Mouse (Mus musculus) urinary bladder, postnatal 36 days (tissue): ENCODE data around the gene Fchsd2.

ENCODE experiments used
- DNase-seq, 2 experiments: peaks; one replicate each; pipeline ENCODE4 v3.0.0; 2022; ENCODE audit warnings: low spot score in 2 of 2, mixed read lengths in 1 of 2

The Fchsd2 gene

DNA sequence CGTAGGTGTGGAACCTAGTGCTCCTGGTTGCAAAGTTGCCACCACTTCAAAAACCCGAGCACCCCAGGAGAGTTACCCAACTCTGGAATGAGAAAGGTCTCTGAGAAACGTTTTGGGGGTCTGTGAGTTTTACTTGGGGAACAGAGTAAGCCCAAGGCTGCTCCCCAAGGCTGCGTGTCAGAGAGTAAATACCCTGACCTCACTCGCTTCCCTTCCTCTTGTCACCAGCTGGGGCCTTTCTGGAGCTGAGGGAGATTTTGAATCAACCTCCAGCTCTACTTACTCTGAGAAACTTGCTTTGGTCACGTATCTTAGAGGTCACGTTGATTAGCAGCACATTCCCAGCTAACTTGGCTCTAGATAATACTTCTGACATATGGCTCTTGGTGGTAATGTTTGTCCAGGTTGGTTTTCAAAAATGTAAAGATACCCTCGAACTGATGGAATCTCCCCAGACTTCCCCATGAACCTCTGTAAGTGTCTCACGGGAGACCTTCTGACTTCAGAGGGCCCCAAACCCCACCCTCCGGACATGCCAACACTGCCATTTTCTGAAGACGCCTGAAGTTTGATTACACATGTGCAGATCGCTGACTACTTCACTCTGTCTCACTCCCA, 20.4 kb upstream of the Fchsd2 start:
- no peak for DNase-seq

DNA sequence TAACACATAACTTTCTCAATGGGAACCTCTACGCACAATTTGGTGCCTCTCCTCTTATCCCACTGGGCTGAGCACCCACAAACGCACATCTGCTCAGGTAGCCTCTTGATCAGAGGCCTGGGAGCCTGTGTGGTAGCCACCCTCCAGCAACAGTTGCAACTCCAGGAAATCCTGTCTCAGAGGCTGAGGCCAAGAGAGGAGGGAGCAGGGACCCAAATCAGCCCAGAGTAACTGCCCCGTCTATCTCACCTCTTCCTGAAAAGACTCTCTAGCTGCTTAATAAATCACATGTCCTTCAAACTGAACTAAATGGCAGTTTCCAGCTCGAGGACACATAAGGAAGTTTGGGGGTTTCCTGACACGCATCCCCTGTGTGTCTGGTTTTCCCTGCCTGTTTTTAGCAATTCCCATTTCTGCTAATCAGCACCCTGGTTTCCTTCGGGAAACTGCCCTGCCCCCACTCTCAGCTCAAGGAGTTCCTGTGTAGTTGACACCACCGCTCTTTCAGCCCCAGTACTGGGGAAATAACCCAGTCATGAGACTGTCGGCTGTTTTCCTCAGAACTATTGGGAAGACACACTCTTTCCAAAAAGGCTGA, 18.4 kb upstream of the Fchsd2 start:
- no peak for DNase-seq

DNA sequence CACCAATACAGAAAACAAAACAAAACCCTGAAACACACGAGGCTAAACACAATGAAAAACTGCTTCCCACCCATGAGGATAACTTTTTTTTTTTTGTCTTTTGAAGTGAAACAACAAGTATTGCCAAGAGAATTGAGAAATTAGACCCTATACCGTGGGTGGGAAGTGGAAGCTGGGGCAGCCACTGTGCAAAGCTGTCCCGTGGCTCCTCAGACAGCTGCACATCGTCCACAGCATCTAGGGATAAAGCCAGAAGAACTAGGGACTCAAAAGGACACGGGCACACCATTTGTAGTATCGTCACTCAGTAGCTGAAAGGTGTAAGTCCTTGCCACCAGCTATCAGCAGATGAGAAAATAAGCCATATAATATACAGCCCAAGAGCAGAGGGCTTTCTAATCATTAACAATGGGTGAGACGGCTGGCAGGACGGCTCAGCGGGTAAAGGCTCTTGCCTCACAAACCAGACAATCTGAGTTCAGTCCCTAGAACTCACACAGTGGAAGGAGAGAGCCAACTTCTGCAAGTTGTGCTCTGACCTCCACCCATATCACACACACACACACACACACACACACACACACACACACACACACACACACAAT, 9.0 kb upstream of the Fchsd2 start:
- no peak for DNase-seq

DNA sequence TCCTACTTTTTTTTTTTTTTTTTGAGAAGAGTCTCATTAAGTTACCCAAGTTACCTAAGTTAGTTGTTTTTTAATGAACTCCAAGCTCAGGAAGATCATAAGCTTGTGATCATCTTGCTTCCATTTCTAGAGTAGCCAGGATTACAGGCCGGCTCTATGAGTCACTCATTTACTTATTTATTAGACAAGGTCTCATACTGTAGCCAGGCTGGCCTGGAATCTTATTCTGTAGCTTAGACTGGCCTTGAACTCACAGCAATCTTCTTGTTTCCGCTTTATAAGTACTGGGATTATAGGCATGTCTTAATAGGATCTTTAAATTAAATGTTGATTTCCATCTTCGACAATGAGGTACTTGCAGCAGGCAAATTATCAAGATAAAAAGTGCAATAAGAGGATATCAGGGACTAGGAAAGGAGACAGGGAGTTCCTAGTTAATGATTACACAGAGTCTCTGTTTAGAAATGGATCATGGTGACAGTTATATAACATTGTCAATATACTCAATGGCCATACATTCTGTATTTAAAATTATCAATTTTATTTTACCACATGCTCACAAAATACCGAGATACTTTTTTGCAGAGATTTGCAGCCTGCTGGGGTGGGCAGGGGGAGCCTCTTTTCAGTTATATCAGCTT, 7.7 kb upstream of the Fchsd2 start:
- no peak for DNase-seq

DNA sequence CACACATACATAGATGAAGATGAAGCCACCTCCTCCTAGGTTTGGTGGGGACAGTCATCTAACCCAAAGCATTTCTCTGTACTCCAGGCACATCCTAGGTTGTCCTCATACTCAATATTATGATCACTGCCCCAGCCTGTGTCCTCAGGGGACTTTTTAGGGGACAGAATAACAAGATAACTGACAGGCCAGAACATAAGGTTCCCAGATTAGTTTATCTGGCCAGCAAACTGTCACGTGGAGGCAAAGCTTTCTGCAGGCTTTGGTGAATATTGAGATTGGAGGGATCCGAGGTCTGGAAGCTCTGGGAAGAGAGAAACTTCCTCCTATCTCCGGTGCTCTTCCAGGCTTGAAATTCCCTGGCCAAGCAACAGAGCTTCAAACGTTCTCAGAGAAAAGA, 6.9 kb upstream of the Fchsd2 start:
- DNase-seq = no peak

DNA sequence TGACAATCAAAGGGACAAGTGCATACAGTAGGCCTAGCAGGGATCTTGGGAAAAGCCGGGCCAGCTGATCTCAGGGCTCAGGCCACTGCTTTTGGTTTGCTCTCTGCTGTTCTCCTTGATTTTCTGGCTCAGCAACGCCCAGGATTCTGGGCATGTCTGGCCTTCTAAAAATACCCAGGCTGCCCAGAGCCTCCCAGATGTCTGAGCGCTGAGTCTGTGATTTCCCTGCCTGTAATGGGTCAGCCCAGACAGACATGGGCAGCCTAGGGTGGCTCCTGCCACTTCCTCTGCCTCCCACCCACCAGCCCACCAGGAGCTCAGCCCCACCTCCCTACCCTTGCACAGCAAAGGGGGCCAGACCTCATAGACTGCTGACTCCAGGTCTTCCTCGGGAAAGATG, 4.0 kb upstream of the Fchsd2 start:
- DNase-seq = no peak

DNA sequence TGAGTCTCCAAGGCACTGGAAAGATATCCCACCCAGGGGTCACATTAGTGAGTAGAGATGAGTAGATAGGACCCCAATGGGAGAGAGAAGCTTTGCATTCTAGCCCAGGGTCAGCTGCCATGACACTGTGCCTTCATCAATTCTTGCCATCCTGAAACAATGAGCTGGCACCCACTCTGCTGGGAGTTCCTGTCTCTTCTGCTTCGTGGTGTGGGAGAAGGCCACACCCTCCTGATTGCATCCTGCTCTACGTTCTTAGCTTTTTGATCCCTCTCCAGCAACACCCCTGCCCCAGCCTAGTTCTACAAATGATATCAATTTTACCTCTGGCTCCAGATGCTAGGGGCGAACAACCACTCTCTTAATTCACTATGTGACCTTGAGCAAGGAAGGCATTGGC, 3.4 kb upstream of the Fchsd2 start:
- no peak for DNase-seq

DNA sequence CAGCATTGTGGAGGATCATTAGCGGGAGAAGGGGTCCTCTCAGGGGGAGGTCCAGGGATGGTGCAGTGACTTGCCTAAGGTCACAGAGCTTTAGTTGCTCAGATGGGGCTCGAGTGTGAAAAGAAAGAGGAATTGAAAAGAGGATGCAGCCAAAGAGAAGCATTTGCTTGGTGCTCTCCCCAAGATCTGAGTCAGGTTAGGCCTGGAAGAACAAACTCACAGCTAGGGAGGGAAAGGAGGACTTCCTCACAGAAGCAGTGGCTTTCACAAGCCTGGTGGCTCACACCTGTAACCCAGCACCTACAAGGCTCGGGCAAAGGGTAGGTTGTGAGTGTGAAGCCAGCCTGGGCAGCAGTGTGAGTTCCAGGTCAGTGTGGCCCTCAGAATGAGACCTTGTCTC, 568 bp downstream of the Fchsd2 start:
- DNase-seq = no peak

DNA sequence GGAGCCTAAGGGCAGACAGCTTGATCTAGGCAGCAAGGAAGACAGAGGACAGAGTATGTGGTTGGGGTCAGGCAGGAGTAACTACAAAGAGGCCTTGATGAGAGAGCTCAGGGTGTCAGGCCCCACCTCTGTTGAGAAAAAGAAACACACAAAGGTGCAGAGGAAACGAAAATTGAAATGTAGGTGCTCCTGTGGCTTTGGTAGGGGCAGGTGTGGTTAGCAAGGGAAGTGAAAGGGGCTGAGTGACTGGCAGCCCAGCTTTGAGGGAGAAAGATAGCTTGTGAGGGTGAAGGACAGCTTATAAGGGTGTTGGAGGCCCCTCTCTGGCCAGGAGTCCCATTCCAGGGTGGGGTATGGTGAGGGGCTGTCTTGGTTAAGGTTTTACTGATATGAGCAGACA, 2.1 kb downstream of the Fchsd2 start:
- no peak for DNase-seq

DNA sequence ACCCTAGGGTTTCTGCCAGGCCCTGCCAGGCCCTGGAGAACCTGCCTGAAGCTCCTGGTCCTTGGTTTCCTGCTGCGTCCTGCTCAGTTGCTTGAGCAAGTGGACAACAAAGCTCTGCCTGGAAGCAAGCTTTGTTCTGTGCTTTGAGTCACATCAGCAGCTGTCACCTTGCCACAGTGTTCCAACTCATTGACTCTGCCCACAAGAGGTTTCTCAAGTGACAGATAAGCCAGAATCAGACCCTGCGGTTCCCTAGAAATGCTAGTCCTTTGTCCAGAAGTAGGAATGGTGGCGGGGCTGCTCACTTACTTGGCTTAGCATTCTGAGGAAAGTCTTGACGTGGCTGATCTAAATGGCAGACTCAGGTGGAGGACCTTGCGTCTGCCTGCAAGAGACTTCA, 2.9 kb downstream of the Fchsd2 start:
- no peak for DNase-seq

DNA sequence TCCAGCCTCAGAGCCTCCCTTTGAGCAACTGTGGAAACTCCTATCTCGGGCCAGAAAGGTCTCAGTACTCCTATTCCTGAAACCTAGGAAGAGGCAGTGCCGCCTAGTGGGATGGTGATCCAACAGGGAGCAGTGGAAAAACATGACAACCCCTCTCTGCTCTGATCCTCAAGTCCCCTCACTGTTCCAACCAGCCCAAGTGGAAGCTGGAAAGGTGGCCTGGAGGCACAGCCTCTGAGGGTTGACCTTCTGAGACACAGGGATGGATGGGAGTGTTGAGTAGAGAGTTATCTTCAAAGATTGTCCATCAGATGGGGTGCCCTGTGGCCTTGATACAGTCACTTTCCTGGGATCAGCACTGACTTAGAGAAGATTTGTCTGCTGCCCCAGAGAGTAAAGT, 3.9 kb downstream of the Fchsd2 start:
- DNase-seq = no peak

DNA sequence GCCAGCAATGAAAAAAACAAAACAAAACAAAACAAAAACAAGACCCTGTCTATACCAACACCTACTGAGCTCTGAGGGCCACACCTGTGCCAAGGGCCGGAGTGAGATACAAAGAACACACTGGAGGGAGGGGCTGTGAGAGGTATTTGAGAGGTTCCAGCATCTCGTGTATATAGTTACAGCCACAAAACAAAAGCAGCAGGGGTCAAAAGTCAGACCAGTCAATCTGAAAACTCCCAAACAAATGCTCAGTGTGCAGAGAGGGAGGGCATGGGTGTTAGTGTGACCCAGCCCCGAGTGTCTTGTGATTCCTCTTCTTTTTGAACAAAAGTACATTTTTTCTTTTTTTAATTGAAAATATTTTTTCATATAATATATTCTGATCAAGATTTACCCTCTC, 4.4 kb downstream of the Fchsd2 start:
- DNase-seq = no peak

DNA sequence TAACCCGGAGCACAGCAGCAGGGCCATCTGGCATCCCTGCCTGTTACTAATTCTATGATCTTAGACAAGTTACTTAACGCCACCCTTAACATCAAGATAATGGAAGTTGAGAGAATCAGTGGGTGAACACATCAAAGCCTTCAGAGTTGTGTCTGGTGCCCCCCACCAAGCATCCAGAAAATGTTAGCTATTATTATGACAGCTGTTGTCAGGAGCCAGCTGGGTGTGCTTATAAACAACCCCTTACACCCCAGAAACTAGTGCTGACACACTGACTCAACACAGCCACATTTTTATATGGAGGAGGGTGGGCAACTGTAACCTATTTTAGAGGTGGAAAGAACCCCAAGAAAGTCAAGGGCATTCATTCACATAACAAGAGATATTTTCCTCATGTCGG, 7.3 kb downstream of the Fchsd2 start:
- no peak for DNase-seq

DNA sequence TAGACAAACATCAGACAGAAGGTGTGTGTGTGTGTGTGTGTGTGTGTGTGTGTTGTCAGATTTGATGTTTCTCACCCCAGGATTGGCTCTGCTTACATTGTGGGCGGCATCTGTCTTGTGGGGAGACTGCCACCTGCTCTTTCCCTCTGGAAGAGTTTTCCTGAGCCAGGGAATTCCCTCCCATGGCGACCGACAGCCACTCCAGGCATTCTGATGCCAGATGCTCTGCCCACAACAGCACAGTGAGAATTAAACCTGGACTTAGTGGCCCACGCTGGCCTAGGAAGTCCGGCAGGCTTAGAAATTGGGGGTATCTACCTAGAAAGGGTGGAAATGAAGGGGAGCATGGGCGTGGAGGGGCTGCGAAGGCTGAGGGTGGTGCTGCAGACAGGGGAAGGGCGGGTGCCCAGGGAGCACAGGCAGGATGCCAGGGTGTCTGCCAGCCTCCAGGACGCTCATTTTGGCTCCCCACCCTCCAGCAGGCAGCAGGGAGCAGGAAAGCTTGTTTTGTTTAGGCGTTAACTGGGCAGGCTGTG, 8.6 kb downstream of the Fchsd2 start:
- no peak for DNase-seq

DNA sequence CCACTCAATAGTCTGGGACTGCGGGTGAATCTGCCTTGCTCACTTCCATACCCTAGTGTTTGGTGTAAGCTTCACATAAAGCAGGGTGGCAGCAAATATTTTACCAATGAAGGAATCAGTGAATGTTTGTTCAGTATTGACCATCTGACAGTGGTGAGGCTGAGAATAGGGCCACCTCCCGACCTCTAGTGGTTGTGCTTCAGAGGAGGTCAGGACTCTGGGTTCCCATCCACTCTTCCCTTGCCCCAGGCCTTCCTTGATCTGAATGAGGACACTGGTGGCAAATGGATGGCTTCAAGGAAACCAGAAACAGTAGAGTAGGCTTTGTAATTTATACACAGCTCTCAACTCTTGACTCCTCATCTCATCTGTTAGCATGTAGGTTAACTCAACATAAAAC, 14.0 kb downstream of the Fchsd2 start:
- DNase-seq = no peak

DNA sequence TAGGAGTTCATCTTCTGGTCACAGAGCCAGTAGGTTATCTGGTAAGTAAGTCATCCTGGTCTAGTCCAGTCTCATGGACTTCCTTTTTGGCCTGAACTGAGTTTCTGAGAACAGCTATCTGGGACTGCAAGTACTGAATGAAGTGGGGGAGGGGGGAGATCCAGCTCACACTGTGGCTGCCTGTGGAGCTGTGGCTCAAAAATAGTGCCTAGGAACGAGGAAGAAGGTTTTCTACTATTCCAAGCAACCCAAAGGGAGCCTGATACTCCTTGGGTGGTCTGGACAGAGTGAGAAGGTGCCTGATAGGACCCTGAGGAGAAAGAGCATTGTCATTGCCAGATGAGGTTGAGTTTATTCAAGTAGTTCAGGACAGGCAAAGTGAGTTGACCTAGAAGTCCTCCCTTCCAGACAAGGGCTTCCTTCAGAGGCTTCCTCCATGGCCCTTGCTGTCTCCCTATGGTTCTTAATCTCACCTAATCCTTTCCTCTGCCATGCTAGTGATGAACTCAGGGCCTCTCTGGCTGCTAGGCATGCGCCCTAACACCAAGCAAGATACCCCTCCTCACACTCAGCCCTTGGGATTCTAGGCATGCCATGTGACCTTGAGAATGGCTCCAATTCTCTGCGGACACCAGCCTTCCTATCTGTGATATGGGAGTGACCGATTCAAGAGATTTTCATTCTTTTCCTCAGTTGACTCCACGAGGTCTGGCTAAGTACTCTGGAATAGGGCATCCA, 14.6 kb downstream of the Fchsd2 start:
- no peak for DNase-seq

DNA sequence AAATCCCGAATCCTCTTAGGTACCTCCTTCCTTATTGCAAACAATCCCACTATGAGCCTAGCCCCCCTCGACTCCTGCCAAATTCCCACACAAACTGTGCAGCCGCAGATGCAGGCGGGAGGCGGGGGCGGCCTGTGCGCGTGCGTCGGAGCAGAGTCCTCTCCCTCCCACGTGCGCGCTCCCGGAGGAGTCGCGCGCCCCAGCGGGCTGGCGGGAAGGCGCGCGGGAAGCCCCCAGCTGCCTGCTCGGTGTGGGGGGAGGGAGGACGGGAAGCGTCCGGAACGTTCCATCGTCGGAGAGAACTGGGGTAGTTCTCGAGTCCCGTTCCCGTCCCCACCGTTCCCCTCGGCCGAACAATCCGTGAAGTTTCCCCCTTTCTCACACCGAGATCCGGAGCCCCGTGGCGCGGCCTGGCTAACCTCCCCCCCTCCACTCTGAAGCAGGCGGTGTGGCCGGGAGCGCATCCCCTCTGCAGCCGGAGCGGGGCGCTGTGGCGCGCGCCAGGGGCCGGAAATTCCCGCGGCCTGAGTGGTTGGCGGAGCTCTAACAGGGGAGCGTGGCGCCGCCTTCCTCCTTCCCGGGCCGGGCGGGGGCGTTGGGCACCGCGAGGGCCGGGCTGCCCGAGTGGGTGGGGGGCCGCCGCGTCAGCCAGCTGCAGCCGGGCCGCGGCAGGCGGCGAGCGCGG, 15.4 kb downstream of the Fchsd2 start:
- DNase-seq = peak; percentile 97

DNA sequence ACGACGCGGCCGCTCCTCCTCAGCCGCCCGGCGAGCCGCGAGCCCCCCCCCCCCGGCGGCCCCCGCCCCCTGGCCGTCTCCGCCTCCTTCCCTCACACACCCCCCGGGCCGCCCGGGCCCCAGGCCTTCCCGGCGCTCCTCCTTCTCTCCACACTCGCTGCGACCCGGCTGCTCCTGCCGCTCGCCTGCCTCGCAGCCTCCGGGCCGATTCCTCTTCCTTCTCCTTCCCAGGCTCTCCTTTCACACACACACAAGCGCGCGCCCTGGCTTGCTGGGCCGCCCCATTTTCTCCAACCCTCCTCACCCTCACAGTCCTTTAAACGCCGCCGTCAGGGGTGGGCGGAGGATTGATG, 16.0 kb downstream of the Fchsd2 start:
- peak; percentile 70 to 80 for DNase-seq

DNA sequence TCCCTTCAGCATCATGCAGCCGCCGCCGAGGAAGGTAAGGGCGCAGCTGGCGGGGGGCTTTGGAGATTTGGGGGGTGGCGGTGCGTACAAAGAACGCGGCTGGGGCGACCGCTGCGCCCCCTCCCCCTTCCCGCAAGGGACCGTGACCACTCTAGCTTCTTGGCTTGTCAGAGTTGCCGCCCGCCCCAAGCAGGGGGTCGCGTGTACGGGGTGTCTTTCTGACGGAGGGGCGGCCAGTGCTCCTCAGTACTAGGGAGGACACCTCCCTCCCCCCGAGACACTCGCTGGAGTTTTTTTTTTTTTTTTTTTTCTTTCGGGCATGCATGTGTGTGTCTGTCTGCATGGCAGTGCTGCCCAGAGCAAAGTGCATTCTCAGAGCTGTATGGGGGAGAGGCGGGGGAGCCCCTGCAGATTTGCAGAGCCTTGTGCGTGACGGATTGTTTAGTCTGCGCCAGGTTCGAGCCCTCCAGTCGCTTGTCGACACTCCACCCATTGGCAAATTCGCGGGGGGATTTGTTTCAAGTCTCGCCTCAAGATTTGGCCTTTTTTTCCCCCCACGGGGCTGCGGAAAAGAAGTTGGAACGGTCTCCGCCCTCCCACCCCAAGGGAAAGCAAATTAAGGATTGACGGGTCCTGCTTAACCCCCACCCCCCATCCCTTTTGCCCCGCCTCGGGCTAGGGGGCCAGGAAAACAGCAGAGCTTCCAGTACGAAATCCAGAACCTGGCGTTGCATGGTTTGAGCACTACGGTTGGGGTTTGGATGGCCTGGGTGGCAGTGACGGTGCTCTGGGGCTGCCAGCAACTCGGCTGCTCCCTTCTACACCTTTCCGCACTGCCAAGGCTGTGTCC, 16.6 kb downstream of the Fchsd2 start:
- peak in 1 of 2 experiments; percentile 19 for DNase-seq

DNA sequence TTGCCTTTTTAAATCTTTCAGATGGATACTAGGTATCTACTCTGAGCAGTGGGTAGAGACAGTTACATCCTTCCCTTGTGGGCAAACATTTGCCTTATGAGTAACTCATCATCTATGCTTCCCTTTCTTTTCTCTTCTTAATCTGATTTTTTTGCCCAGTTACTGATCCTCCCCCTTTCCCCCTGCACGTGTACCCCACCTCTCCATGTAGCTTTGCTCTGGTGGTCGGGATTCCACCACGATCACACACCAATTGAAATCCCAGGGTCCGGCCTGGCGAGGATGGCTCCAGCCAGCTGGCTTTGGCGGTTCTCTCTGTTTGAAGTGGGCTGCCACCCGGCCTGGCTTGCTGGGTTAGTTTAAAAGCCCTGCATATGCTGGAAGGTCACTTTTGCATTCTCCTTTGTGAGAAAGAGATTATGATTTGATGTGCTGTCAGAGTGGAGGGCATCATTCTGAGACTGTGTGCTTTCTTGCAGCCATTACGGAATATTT, 17.2 kb downstream of the Fchsd2 start:
- no peak for DNase-seq

DNA sequence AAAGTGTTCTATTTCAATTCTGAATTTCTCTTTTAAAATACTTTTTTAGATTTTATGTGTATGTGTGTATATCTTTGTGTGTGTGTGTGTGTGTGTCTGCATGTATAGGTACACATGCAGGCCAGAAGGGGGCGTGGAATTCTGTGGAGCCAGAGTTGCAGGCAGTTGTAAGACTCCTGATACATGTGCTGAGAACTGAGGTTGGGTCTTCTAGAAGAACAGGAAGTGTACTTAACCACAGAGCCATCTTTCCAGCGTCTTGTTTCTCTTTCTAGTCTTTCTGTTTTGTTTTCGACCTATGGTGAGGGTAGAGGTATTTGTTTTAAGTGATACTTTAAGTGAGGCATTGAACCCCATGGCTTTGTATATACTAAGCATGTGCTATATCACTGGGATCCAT, 20.7 kb downstream of the Fchsd2 start:
- DNase-seq = no peak
